Mouse (Mus musculus) myocyte (in vitro differentiated cells): Measurements from ENCODE around the gene Ube2j1.

Source experiments
- E2F4 ChIP-seq: IDR thresholded peaks from one replicate; pipeline ENCODE4 v1.6.1; 2011; ENCODE audit warnings: mild to moderate bottlenecking, control low read depth, moderate library complexity; ENCODE audit not compliant: insufficient read depth
- MAX ChIP-seq: IDR thresholded peaks from one replicate; pipeline ENCODE4 v1.6.1; 2011; ENCODE audit warnings: low read depth, mild to moderate bottlenecking, control low read depth
- REST ChIP-seq: IDR thresholded peaks from one replicate; pipeline ENCODE4 v1.6.1; 2011; ENCODE audit warnings: mild to moderate bottlenecking, control low read depth, moderate library complexity; ENCODE audit not compliant: insufficient read depth, insufficient read length
- TCF12 ChIP-seq: IDR thresholded peaks from one replicate; pipeline ENCODE4 v1.6.1; 2011; ENCODE audit warnings: mild to moderate bottlenecking, control low read depth; ENCODE audit not compliant: poor library complexity, insufficient read depth, severe bottlenecking
- TCF3 ChIP-seq: IDR thresholded peaks from one replicate; pipeline ENCODE4 v1.6.1; 2011; ENCODE audit warnings: low read depth, control low read depth; ENCODE audit not compliant: insufficient read length

GRCm38 (mm10) chr4:33062981-33063380 is 31.8 kb downstream of the Ube2j1 start, which contains the start of gene Gabrr2:
- TF ChIP-seq E2F4 (no peak), TCF12 (no peak), MAX (no peak), REST (no peak), TCF3 (no peak)
